Mouse (Mus musculus): ENCODE data around the gene Lrba.
A peak's percentile ranks its signal among the peaks of the same experiment; 100 is the strongest.

DNA sequence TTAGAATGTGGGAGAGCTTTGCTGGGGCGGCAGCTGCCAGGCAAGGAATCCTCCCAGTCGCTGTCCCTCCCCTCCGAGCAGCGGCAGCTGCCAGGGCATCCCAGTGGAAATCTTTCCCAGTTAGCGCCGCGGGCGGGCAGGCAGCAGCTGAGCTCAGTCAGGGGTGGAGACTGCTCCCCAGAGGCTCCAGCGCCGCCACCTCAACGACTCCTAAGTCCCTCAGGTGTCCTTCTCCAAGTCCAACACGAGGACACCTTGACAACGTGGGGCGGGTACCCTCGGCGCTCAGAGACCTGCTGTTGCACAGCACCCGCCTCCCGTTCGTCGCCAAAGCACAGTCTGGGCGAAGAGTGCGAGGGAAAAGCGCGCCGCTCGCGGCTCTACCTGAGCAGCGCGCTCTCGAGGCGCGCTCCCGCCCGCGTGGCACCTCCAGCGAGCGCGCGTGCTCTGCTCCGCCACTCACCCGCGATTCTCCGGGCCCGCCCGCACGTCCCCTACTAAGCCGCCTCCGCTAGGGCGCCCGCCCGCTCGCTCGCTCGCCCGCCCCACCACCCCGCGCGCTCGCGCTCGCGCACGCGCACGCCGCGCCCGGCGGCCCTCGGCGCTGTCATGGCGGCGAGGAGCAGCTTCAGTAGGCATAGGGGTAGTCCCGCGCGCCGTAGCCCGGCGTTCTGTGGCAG is 706 bp upstream of the Lrba start:
- TF ChIP-seq POLR2A (IDR thresholded peaks at IDR 0.05; ENCODE audit: insufficient read depth, low read depth, low read length) (peak; percentile 61), CTCF (IDR thresholded peaks at IDR 0.05) (no peak), EP300 (IDR thresholded peaks at IDR 0.05; ENCODE audit: insufficient read depth, low read depth, low read length) (no peak)
